Mouse (Mus musculus): ENCODE measurements around the gene Fbxw9. TPM values are rescaled to one million over a fixed set of nuclear protein-coding genes. Genes with fewer than 3 reads are reported as not detected.

Gene Fbxw9
- total RNA-seq, 1 experiment from 2014 or later: 8.4 TPM

DNA sequence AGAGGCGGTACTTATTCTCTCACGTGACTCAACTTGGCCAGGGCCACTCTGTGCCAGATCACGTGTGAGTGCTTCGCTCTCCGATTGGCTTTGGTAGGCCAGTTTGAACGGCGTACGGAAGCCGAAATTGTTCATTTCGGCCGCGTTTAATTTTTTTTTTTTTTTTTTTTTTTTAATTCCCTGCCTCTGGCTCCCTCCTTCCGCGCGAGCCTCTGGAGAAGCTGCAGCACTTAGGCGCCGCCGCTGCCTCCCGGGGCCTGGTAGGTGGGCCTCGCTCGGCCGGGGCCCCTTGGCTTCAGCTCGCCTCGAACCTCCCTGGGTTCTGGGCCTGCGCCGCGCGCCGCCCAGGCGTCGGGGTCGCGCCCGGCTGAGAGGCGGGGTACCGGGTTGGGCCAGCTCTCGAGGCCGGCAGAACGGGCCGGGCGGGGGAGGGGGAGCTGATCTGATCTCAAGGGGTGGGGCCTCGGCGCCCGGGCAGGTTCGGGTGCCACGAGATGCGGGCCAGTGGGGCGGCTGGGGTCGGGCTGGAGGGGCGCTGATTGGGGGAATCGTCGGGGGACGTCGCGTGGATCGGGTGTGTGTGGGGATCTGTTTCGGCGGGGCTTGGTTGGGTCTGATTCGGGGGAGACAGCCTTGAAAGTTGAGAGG, 23.0 kb upstream of the Fbxw9 start, which contains the start of gene Tnpo2:
Gene Tnpo2, plus strand, starts transcription at position 198 of the 648 bp plus-strand sequence.
- peak; percentile 80 for ATAC-seq (replicated peaks; ENCODE audit: low read depth, poor library complexity, severe bottlenecking)

DNA sequence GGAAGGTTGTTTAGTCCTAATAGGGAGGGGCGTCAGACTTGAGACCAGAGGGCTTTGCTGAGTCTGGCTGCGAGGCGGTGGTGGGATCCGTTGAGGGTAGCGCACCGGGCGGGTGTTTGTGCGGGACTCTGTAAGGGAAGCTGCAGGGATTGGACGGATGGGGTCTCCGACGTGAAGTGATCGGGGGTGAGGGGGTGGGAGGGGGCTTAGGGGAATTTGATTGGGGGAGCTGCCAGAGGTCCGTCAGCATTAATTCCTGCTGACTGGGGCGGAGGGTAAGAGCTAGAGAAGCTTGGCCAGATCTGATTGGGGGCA, 22.5 kb upstream of the Fbxw9 start:
- peak; percentile 7 for ATAC-seq (replicated peaks; ENCODE audit: low read depth, poor library complexity, severe bottlenecking)

DNA sequence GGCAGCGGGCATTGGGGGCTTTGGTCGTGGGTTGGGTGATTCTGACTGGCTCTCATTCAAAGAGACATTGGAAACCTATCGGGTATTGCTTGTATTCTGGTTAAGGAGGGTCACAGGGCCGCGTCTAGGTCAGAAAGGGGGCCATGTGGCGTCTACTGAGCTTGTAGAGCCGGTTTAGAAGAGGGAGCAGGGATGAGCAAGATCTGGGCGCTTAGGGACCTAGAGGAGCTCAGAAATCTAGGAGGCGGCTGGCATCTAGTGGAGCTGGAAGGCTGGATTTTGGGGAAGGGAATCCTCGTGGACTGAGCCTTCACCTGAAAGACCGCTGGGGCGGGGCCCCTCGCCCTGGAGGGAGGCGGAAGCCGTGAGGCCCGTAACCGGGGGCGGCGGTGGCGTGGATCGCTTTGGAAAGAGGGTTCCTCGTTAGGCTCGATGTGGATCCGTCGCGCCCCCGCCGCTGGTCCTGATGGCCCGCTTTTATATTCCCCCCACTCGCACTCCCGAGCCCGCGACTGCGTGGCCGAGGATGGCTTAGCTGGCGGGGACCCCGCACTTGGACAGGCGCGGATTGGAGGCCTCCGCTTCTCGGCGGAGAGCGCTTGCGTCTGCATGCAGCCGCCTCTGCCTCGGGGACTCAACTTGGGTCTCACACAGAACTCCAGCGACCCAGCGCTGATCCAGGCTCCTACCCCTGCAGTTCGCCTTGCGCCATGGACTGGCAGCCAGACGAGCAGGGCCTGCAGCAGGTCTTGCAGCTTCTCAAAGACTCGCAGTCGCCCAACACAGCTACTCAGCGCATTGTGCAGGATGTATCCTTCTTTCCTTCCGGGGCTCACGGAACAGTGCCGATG, 21.9 kb upstream of the Fbxw9 start:
- no peak; the same call in 1 of the 2 replicates for ATAC-seq (replicated peaks; ENCODE audit: low read depth, poor library complexity, severe bottlenecking)

DNA sequence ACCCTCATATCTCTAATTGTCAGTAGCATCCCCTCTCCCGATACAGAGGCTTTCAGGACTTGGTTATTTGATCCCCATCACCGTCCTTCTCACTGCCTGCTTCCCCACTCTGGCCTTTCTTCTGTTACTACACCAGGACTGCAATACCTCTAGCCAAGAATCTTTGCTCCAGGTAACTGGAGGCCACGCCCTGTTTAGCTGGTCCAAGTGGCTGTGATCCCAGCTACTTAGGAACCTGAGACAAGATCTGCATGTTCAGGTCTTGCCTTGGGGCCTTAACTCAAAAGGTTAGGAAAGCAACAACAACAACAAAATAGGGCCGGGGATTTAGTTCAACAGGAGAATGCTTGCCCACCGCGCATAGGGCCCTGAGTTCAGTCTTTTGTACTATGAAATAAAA, 16.2 kb upstream of the Fbxw9 start:
- ATAC-seq (replicated peaks; ENCODE audit: low read depth, poor library complexity, severe bottlenecking): no peak

DNA sequence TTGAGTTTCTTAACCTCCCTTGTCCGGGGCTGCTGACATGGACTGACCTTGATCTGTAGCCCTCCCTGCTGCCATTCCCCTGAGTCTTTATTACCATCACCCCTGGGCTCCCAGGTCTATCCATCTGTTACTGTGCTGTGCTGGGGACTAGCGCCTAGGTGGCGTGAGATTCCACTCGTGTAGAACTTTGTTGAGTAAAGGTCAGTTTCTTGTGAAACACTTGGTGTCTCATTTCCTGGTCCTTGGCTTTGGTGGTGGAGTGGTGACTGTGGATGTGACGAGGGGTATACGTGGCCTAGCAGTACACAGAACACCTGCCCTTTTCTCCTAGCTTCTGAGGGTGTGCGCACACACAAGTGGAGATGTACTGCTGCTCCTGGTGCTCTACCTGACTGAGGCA, 2.5 kb upstream of the Fbxw9 start:
- no peak for ATAC-seq (replicated peaks; ENCODE audit: low read depth, poor library complexity, severe bottlenecking)

DNA sequence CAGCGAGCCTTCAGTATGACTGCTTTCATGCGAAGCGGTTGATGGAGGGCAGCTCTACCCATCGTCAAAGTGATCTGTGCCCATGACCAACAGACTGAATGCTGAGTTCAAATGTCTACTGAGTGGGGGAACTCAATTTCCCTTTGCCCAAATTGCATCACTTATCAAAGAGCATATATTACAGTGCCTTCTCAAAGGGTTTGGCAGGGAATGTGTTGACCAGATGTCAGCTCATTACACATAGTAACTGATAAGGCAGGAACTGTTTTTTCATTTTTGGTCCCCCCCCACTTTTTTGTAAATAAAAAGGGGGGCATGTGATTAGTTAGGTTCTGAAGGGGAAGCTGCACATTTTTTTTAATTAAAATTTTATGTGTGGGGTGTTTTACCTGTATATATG, 2.7 kb downstream of the Fbxw9 start:
- ATAC-seq (replicated peaks; ENCODE audit: low read depth, poor library complexity, severe bottlenecking): no peak

DNA sequence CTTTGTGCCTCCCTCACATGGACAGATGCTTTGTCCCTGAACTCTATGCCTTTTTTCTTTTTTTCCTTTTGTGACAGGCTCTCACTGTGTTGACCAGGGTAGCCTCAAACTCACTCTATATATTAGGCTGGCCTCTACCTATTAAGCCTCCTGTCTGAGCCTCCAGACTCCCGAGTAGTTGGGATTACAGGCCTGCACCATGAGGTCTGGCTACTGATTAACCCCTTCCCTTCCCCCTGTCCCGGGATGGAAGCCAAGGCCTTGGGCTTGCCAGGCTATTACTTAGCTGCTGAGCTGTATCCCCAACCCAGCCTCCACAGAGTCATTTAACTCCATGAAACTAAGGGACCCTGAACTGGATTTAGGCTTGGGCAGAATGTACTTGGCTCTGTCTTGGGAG, 5.4 kb downstream of the Fbxw9 start:
- no peak for ATAC-seq (replicated peaks; ENCODE audit: low read depth, poor library complexity, severe bottlenecking)

DNA sequence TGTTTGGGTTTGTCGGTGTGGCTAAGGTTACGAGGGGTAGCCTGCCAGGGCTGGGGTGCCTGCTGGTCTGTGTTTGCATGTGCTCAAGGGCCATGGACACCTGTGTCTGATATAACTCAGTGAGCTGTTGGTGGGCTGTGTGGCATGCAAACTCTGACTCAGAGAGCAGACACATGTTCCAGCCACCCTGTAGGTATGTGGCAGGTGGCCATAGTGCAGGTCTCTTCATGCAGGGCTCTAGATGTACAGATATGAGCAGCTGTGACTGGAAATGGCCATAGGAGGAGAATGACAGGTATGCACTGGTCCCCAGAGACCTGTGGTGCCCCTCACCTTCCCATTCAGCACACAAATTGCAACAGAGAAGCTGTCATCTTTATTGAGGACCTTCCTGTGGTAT, 7.3 kb downstream of the Fbxw9 start:
- no peak for ATAC-seq (replicated peaks; ENCODE audit: low read depth, poor library complexity, severe bottlenecking)

DNA sequence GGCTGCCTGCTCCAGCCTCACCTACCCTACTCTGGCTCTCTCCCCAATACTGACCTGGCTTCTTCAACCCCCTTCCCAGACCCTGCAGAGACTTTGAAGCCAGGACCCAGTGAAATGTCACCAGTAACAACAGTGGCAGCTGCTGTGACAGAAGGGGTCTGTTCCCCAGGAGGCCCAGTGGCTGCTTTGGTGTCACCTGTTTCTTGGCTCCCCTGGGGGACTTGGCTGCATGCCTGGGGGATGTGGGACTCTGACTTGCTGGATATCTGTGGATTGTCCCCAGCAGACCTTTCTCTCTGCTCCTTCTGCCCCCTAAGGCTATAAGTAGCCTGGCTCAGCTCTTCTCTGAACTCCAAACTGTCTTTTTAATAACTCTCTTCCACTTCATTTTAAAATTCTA, 8.1 kb downstream of the Fbxw9 start, which contains the start of gene Gm5741:
Gene Gm5741, minus strand, starts transcription at position 1 of the 400 bp plus-strand sequence.
- ATAC-seq (replicated peaks; ENCODE audit: low read depth, poor library complexity, severe bottlenecking): no peak

DNA sequence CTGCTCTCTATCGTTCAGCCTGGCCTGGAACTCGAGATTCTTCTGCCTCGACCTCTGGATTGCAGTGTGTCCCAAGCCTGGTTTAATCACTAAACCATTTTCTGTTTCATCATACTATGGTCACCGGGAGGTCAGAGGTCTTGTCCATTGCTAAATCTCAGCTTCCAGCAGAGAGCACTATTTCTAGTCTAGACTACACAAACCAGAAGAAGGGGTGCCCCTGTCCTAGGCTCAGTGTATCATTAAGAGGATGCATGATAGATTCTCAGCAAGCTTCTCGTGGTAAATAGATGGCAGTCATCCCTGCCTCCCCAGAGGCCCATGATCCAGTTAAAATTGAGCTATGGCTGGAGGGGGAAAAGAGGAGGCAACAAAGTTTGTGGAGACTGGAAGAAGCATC, 11.2 kb downstream of the Fbxw9 start:
- ATAC-seq (replicated peaks; ENCODE audit: low read depth, poor library complexity, severe bottlenecking): no peak

DNA sequence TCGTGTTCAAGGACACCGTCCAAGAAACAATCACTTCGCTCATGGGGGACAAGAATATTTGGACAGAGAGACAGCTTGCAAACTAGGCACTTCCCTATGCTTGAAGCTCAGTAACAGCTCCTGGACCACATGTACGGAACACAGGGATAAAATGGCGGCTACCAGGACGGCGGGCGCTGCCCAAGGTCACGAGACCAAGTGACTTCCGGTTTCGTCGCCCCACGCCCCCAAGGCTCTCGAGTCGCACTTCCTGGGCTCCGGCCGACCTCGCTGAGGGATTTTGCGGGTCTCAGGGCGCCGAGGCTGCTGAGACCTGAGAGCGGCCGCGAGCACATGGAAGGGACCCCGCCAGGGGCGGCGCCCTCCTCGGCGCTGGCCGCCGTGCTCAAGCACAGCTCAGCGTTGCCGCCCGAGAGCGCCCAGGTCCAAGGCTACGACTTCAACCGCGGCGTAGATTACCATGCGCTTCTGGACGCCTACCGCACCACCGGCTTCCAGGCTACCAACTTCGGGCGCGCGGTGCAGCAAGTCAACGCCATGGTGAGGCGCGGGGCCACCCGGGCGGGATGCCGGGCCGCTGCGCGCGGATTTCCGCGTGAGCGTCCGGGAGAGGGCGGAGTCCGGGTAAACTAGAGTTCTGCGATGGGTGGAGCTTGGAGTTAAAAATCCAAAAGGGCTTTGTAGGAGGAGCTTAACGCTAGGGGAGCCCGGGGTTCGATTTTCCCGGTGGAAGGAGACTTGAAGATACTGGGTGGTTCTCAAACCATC, 11.8 kb downstream of the Fbxw9 start, which contains the start of gene Dhps:
Gene Dhps, plus strand, starts transcription at position 244 of the 768 bp plus-strand sequence.
- peak; percentile 86 for ATAC-seq (replicated peaks; ENCODE audit: low read depth, poor library complexity, severe bottlenecking)

DNA sequence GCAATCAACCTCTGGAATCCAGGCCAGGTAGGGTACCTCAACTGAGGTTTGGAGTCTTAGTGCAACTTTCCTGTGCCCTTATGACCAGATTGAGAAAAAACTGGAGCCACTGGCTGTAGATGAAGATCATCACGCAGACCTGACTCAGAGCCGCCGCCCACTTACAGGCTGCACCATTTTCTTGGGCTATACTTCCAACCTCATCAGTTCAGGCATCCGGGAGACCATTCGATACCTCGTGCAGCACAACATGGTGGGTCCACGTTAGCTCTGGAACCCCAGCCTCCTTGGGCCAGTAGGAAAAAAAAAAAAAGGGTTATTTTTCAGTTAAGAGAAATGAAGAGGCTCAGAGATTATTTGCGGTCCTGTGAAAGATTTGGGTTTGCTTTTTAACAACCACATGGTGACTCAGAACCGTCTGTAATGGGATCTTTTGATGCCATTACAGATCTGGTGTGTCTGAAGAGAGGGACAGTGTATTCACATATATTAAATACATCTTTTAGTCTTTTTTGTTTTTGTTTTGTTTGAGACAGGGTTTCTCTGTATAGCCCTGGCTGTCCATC, 12.6 kb downstream of the Fbxw9 start:
- ATAC-seq (replicated peaks; ENCODE audit: low read depth, poor library complexity, severe bottlenecking): 0 out of 2 replicates have a peak, but pooled peaks have one; percentile 12

DNA sequence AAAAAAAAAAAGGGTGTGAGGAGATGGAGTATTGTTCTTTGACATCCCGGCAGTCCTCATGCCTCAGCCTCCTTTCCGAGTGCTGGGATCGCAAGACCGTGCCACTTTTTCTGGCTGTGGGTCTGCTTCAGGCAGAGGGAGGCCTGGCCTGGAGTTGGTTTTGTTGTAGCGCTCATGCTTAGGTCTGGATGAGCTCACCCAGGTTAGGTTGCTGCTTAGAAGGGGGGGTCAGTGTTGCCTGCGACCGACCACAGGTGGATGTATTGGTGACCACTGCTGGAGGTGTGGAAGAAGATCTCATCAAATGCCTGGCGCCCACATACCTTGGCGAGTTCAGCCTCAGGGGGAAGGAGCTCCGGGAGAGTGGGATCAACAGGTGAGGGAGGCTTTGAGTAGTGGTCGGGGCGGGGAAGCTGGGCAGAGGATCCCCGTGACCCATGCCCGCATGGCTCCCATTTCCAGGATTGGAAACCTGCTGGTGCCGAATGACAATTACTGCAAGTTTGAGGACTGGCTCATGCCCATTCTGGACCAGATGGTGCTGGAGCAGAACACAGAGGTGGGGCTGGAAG, 13.3 kb downstream of the Fbxw9 start:
- no peak for ATAC-seq (replicated peaks; ENCODE audit: low read depth, poor library complexity, severe bottlenecking)

DNA sequence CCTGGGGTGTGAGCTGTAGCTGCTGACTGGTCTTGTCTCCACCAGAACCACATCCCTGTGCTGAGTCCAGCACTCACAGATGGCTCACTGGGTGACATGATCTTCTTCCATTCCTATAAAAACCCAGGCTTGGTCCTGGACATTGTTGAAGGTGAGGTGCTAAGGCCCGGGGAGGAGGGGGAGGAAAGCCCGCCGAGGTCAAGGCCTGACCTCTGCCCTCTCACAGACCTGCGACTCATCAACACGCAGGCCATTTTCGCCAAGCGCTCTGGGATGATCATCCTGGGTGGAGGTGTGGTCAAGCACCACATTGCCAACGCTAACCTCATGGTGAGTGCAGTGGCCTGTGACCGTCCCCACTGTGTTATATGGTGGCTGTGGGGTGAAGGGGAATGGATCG, 14.3 kb downstream of the Fbxw9 start:
- ATAC-seq (replicated peaks; ENCODE audit: low read depth, poor library complexity, severe bottlenecking): no peak

DNA sequence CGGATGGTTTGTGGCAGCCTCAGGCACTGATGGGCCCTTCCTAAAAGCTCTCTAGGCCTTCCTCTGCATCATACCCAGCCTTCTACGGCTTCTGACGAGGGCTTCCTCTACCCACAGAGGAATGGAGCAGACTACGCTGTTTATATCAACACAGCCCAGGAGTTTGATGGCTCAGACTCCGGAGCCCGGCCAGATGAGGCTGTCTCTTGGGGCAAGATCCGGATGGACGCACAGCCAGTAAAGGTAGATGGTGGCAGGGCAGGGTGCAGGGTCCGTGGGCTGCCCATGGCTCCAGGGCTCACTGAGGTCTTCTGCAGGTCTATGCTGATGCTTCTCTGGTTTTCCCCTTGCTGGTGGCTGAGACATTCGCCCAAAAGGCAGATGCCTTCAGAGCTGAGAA, 14.8 kb downstream of the Fbxw9 start:
- no peak for ATAC-seq (replicated peaks; ENCODE audit: low read depth, poor library complexity, severe bottlenecking)

DNA sequence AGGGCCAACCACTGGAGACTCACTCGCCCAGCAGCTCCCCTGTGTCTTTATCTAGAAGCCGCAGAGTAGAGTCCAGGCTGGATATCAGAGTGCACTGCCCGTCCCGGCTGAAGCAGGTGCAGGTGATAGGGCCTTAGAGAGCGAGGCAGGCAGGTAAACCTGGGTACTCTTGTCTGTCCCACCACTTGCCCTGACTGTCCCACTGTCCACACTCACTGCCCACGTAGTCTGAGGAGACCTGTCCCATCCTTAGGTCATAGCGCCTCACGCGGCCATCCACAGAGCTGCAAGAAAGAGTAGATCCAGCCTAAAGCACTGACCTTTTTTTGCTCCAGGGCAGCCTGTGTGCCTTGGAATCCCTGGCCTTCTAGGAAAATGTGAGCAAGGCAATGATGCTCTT, 16.1 kb downstream of the Fbxw9 start:
- no peak for ATAC-seq (replicated peaks; ENCODE audit: low read depth, poor library complexity, severe bottlenecking)

DNA sequence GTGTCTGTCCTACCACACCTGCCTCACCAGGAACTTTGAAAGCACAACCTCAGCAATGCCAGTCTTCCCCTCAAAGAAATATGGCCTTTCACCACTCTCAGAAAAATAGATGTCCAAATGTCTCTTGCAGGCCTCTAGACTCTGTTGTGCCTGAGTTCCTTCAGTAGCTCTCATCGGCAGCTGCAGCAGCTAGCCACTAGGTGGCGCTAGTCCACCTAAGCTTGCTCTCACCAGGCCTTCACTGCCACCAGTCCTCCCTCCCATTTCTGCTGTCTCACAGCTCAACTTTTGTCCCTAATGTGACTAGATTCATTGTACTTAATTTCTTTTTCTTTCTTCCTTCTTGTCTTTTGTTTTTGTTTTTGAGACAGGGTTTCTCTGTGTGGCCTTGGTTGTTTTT, 17.1 kb downstream of the Fbxw9 start:
- peak; percentile 49 for ATAC-seq (replicated peaks; ENCODE audit: low read depth, poor library complexity, severe bottlenecking)

DNA sequence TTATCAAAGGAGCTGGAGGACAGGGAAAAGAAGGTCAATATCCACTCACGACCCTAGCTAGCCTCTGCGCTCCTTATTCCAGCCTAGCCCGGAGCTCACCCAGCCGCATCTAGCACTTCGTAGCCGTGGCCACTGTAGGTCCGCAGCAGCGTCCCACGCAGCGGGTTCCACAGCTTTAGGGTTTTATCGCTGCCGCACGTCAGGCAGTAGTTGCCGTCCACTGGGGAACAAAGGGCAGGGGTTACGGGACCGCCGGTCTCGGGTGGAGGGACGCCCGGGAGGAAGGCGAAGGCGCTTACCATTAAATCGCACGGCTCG, 20.3 kb downstream of the Fbxw9 start:
- ATAC-seq (replicated peaks; ENCODE audit: low read depth, poor library complexity, severe bottlenecking): no peak

DNA sequence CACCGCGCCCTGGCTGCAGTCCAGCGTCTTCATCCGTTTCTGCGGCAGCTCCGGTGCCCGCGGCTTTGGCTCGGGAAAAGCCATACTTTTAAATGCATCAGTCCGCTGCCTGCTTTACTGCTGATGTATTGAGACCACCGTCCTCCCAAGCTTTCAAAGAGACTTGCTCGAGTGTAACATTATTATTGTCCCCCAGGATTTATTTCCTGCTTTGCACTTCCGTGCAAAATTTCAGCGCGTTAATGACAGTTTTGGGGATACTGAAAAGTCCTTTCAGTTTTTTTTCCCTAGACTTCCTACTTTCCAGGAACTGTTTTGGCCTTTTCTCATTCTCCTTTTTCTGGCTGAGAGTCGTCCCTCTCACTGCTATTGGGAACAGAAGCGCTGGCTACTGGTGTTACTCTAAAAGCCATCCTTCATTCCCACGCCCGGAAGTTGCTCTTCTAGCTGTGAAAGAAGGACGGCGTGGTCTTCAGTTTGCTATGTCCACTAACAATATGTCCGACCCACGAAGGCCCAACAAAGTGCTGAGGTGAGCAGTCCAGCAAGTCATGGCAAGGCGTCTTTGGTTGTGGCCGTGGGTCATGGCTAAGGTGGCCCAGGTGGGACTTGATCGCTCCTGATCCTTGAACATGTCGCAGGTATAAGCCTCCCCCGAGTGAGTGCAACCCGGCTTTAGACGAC, 20.8 kb downstream of the Fbxw9 start, which contains the start of gene Wdr83os:
Gene Wdr83os, plus strand, starts transcription at position 209 of the 684 bp plus-strand sequence.
- peak; percentile 27; the same call in 1 of the 2 replicates for ATAC-seq (replicated peaks; ENCODE audit: low read depth, poor library complexity, severe bottlenecking)

DNA sequence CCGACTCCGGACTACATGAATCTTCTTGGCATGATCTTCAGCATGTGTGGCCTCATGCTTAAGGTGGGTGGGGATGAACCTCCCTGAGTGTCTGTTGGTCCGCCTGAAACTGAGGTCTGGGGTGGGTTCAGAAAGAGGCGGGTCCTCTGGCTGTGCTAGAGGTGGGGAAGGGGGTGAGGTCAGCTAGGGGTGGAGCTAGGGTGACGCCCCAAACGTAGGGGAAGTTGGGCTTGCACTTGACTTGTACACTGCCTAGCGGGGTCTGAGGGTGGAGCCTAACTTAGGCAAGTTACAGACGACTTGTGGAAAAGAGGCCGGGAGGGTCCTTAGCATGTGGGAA, 21.3 kb downstream of the Fbxw9 start, which contains the start of gene Wdr83:
Gene Wdr83, minus strand, starts transcription at position 91 of the 340 bp plus-strand sequence.
- ATAC-seq (replicated peaks; ENCODE audit: low read depth, poor library complexity, severe bottlenecking): peak; percentile 66
